Mouse (Mus musculus): ENCODE measurements around the gene Crb2. TPM values are rescaled to one million over a fixed set of nuclear protein-coding genes. Genes with fewer than 3 reads are reported as not detected.

Crb2 gene
- total and polyA plus RNA-seq, 2 experiments from 2014 or later: 0.46 to 3.7 TPM

DNA sequence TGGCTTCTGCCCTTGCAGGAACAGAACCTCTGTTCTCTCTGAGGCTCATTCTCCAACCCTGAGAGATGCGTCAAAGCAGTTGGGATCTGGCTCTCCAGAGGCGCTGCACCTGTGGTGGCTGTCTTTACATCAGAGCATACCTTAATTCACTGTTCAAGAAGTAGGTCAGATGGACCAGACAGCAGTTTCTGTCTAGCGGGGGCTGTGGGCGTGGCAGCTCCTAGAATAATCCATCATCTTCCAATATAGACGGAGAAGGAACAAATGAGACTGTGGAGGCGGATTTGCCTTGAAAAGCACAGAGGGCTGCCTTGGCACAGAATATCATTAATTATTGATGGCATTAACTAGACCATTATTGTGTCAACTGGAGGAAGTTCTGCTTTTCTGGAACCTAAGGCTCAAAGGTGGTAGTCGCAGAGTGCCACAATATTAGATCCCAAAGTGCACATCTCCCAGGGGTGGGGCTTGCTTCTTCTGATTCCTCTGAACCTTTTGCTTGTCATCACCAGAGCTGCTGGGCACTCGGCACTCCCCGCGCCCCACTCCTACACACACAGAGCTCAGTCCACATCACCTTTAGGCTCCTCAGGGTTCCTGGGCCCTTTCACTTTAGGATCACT lies 31.2 kb upstream of the Crb2 start:
- 83% methylated on average over 10 of the region's 10 CpGs for WGBS
- Histone ChIP-seq H3K4me3 (ENCODE audit: low read depth, low read length) (no peak overlapping the region), H3K9ac (replicated peaks; ENCODE audit: low read depth, low read length) (no peak overlapping the region), H3K27ac (ENCODE audit: low read depth) (no peak overlapping the region), H3K36me3 (replicated peaks; ENCODE audit: control insufficient read depth, insufficient read depth, low read length) (no peaks in the 10 kb centered on the region), H3K4me1 (ENCODE audit: control insufficient read depth, insufficient read depth) (peaks cover 11% of the 10 kb centered on the region), H3K4me2 (ENCODE audit: low read depth, low read length) (no peak overlapping the region), H3K9me3 (replicated peaks; ENCODE audit: control insufficient read depth, low read length) (no peaks in the 10 kb centered on the region), H3K27me3 (ENCODE audit: control insufficient read depth, insufficient read depth, low read length) (no peaks in the 10 kb centered on the region)
- ATAC-seq (ENCODE audit: insufficient read depth, low read depth) (no peak), DNase-seq (ENCODE audit: low spot score) (no peak)
- TF ChIP-seq CTCF (IDR thresholded peaks at IDR 0.05; ENCODE audit: low read depth): no peak
- TF ChIP-seq EP300 (IDR thresholded peaks at IDR 0.05; ENCODE audit: low read depth): no peak

DNA sequence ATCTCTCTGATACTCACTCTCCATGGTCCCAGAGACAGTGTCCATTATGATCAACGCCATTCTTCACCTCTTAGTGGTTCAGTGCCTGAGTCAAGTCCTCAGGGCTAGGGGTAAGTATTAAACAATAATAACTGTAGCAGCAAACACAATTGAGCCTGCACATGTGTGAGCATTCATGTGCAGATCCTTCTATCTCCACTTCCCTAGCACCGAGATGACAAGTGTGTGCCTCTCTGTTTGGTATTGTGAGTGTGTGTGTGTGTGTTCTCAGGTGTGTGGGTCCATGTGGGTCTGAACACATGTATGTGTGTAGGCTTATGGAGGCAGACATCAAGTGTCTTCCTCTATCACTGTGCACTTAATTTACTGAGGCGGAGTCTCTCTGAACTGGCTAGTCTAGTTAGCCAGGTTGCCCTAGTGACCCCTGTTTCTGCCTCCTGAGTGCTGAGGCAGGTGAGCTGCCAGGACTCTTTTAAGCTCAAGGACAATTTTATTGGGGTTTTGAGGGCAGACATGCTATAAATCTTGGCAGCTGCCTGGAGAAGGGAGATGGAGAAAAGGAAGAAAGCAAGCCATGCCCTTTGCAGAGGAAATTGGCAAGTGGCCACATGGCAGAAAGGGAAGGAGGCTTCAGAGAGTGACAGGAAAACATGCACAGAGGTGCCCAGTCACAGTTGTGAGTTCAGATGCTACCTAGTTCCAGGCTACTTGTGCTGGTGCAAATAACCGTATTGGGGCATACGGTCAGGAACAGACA lies 29.6 kb upstream of the Crb2 start:
- Histone ChIP-seq H3K27me3 (ENCODE audit: control insufficient read depth, insufficient read depth, low read length) (no peaks in the 10 kb centered on the region), H3K4me2 (ENCODE audit: low read depth, low read length) (no peak overlapping the region), H3K4me3 (ENCODE audit: low read depth, low read length) (no peak overlapping the region), H3K27ac (ENCODE audit: low read depth) (no peak overlapping the region), H3K9ac (replicated peaks; ENCODE audit: low read depth, low read length) (no peak overlapping the region), H3K36me3 (replicated peaks; ENCODE audit: control insufficient read depth, insufficient read depth, low read length) (no peaks in the 10 kb centered on the region), H3K4me1 (ENCODE audit: control insufficient read depth, insufficient read depth) (peaks cover 11% of the 10 kb centered on the region), H3K9me3 (replicated peaks; ENCODE audit: control insufficient read depth, low read length) (no peaks in the 10 kb centered on the region)
- no peak for ATAC-seq (ENCODE audit: insufficient read depth, low read depth)
- DNase-seq (ENCODE audit: low spot score): no peak
- TF ChIP-seq CTCF (IDR thresholded peaks at IDR 0.05; ENCODE audit: low read depth) (no peak), EP300 (IDR thresholded peaks at IDR 0.05; ENCODE audit: low read depth) (no peak)
- 92% methylated on average over 5 of the region's 5 CpGs for WGBS

DNA sequence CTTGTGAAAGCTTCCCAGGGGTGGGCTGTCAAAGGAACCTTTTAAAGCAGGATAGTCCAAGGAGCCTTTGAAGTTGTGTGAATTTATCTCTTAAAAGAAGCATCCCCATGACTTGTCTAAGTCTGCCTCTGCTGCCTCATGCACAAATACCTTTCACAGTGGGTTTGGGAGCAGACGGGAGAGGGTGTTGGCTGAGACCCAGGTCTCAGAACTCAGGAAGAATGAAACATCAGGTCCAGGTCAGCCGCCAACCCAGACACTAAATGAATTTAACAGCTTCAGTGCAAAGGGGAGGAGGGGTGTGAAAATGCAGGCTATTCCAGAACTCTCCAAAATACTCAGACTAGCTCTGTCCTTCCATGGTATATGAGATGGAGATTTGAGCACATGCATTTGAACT lies 28.1 kb upstream of the Crb2 start:
- no peaks in the 10 kb centered on the region for H3K27me3 ChIP-seq (ENCODE audit: control insufficient read depth, insufficient read depth, low read length)
- WGBS: 35% methylated on average over 2 of the region's 2 CpGs
- no peak overlapping the region for H3K4me2 ChIP-seq (ENCODE audit: low read depth, low read length)
- no peak overlapping the region for H3K27ac ChIP-seq (ENCODE audit: low read depth)
- peaks cover 11% of the 10 kb centered on the region for H3K4me1 ChIP-seq (ENCODE audit: control insufficient read depth, insufficient read depth)
- H3K36me3 ChIP-seq (replicated peaks; ENCODE audit: control insufficient read depth, insufficient read depth, low read length): no peaks in the 10 kb centered on the region
- H3K9ac ChIP-seq (replicated peaks; ENCODE audit: low read depth, low read length): no peak overlapping the region
- no peak overlapping the region for H3K4me3 ChIP-seq (ENCODE audit: low read depth, low read length)
- TF ChIP-seq EP300 (IDR thresholded peaks at IDR 0.05; ENCODE audit: low read depth) (no peak), CTCF (IDR thresholded peaks at IDR 0.05; ENCODE audit: low read depth) (no peak)
- ATAC-seq (ENCODE audit: insufficient read depth, low read depth) (no peak), DNase-seq (ENCODE audit: low spot score) (no peak)
- no peaks in the 10 kb centered on the region for H3K9me3 ChIP-seq (replicated peaks; ENCODE audit: control insufficient read depth, low read length)

DNA sequence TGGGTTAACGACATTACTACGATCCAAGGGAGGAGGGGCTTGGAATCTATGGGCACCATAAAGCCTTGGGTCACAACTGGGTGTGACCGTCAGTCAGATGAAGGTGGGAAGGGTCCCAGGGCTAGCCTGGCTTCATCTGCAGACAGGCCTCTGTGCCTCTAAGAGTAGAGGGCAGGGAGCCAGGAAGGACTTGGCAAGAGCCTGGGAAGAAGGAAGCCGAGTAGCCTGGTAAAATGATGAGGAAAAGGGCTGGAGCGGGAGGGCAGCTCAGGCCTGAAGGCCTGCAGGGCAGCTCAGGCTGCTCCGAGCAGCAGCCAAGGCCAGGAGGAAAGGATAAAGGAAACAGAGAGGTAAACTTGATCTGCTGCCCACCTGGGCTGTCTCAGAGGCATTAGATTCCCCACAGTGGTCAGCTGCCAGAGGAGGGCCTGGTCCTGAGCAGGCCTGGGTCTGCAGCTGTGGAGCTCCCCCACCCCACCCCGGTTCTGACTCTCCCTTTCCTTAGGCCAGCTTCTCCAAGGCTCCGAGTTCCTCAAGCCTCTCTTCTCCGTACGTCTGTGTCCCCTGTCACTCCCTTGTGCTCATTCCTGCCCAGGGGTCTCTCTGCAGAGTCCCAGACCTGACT lies 27.5 kb upstream of the Crb2 start:
- H3K36me3 ChIP-seq (replicated peaks; ENCODE audit: control insufficient read depth, insufficient read depth, low read length): no peaks in the 10 kb centered on the region
- WGBS: 48% methylated on average over 10 of the region's 10 CpGs
- H3K9me3 ChIP-seq (replicated peaks; ENCODE audit: control insufficient read depth, low read length): no peaks in the 10 kb centered on the region
- 0 out of 2 replicates have a peak, but pooled peaks have one; percentile 33 for ATAC-seq (ENCODE audit: insufficient read depth, low read depth)
- no peak overlapping the region for H3K4me2 ChIP-seq (ENCODE audit: low read depth, low read length)
- peaks cover 11% of the 10 kb centered on the region for H3K4me1 ChIP-seq (ENCODE audit: control insufficient read depth, insufficient read depth)
- peak overlapping the region; percentile 26; the same call in 1 of the 2 replicates for H3K27ac ChIP-seq (ENCODE audit: low read depth)
- no peak overlapping the region for H3K9ac ChIP-seq (replicated peaks; ENCODE audit: low read depth, low read length)
- TF ChIP-seq EP300 (IDR thresholded peaks at IDR 0.05; ENCODE audit: low read depth) (no peak), CTCF (IDR thresholded peaks at IDR 0.05; ENCODE audit: low read depth) (no peak)
- H3K27me3 ChIP-seq (ENCODE audit: control insufficient read depth, insufficient read depth, low read length): no peaks in the 10 kb centered on the region
- no peak for DNase-seq (ENCODE audit: low spot score)
- no peak overlapping the region for H3K4me3 ChIP-seq (ENCODE audit: low read depth, low read length)

DNA sequence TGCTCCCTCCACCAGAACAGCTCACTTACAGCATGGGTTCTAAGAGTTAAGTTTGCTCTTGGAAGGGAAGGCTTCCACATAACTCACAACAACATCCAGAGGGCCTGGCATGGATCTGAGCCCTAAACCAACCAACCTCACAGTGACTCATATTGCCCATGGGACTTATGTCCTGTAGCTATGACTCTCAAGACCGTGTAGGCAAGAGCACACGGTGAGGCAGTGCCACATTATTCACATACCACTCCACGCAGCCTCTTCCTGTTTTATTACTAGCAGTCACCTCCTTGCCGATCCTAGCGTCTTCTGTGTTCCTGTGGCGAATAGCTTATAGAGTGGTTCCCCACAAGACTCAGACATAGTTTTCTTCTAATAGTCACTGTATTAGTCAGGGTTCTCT lies 26.7 kb upstream of the Crb2 start:
- 16% methylated on average over 6 of the region's 6 CpGs for WGBS
- no peak overlapping the region for H3K4me2 ChIP-seq (ENCODE audit: low read depth, low read length)
- no peaks in the 10 kb centered on the region for H3K36me3 ChIP-seq (replicated peaks; ENCODE audit: control insufficient read depth, insufficient read depth, low read length)
- H3K4me3 ChIP-seq (ENCODE audit: low read depth, low read length): no peak overlapping the region
- no peaks in the 10 kb centered on the region for H3K27me3 ChIP-seq (ENCODE audit: control insufficient read depth, insufficient read depth, low read length)
- no peak overlapping the region for H3K27ac ChIP-seq (ENCODE audit: low read depth)
- TF ChIP-seq EP300 (IDR thresholded peaks at IDR 0.05; ENCODE audit: low read depth): no peak
- no peak for TF ChIP-seq CTCF (IDR thresholded peaks at IDR 0.05; ENCODE audit: low read depth)
- DNase-seq (ENCODE audit: low spot score): no peak
- H3K9ac ChIP-seq (replicated peaks; ENCODE audit: low read depth, low read length): no peak overlapping the region
- peaks cover 11% of the 10 kb centered on the region for H3K4me1 ChIP-seq (ENCODE audit: control insufficient read depth, insufficient read depth)
- peak; percentile 48; the same call in 1 of the 2 replicates for ATAC-seq (ENCODE audit: insufficient read depth, low read depth)
- no peaks in the 10 kb centered on the region for H3K9me3 ChIP-seq (replicated peaks; ENCODE audit: control insufficient read depth, low read length)

Data from heart, postnatal 0 days (tissue).